Mouse (Mus musculus): ENCODE data around the gene Cysltr1. TPM values are rescaled to one million over a fixed set of nuclear protein-coding genes. Genes with fewer than 3 reads are reported as not detected.

Gene Cysltr1
- total RNA-seq (2021), result under 1 TPM; 0.64 to 0.94 TPM
- long read RNA-seq, result 0 reads

DNA sequence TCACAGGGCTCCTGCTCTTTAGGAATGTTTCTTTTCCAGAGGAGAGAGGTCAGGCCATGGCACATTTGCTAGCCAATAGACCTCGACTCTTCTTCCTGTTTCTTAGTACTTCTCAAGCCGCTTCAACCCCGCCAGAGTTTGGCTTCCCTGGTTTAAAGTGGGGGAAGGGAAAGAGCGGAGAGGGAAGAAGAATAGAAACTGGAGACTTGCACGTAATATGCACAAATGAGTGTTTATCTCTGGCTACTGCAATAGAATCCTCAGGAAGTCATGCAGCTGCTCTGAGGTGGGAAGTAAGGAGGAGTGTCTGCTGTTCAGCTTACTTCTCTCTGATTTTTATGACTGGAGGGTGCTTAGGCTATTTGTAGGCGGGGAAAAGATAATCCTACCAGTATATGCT lies at the start of gene Cysltr1:
TSS of gene Cysltr1 (minus strand) at position 294 of the 400 bp plus-strand sequence.
- DNase-seq (ENCODE audit: low spot score in 2 of 2), result no peak

DNA sequence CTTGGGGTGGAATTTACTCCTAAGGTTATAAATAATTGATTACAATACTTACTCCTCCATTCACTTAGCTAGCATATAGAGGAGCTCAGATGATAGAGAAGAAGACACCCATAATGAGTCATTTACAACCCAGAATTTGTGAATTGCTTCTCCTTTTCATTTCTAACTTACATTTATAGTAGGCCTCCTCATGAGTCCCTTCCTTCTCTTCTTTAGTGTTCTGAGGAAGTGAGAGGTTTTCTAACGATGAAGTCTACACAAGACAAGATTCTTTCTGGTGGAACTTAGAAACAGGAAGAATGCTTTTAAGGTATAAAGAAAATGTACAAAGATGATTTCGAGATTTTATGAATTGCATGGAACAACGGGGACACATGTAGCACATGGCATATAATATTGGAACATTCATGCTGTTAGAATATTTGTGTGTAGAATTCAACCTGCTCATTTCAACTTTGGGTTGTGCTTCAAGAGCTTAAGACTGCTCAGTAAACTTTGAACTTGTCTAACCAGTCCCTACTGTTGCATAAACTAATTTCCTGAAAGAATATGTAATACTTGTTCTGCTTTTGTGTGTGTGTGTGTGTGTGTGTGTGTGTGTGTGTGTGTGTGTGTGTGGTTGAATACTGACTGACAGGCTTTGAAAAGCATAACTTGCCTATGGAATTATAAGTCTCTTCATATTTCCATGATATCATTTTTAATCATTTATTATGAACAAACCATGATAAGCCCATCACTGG lies 31.5 kb upstream of the Cysltr1 start:
- no peak for DNase-seq (ENCODE audit: low spot score in 2 of 2)

DNA sequence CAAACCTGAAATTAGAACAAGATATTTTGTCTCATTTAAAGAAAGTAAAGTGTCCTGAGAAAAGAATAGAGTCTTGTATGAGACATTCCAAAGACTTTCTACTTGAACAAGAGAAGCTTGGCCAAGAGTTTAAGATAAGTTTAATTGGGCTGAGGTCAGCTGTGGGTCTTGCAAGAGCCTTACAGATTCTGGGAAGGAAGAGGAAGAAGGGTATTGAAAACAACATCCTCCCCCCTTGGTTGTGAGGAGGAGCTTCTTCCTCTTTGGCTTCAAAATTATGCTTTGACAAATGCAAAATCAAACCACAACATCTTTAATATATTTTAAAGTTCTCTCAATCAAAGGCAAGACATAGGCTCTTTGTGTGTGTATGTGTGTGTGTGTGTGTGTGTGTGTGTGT lies 30.1 kb upstream of the Cysltr1 start:
- DNase-seq (ENCODE audit: low spot score in 2 of 2), result no peak

DNA sequence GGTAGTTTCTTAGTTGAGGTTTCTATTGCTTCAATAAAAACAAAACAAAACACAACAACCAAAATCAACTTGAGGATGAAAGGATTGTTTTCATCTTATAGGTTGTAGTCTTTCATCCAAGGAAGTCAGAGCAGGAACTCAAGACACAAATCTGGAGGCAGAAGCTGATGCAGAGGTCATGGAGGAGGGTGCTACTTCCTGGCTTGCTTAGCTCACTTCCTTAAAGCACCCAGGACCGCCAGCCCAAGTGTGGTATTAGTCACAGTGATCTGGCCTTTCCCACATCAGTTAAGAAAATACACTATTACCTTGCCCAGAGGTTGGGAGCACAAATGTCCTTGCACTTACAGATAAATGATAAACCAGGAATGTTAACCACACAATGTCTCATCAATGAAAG lies 25.0 kb upstream of the Cysltr1 start:
- DNase-seq (ENCODE audit: low spot score in 2 of 2), result no peak

DNA sequence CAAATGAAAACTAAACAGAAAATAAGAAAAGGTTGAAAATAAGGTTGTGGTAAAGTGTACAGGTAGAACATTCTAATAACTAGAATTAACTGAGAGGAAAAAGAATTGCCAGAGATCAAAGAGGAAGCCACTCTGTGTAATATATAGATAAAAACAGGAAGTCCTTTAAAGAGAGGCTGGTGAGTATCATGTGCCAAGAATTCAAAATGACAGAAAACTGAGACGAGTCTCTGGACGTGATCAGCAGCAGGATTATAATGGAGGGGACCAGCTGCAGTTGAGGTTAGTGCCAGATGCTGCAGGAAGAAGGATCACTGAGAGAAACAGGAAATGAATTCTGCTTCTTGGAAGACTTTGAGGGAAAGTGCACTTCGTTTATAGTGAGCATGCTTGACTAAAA lies 20.2 kb upstream of the Cysltr1 start:
- no peak for DNase-seq (ENCODE audit: low spot score in 2 of 2)

DNA sequence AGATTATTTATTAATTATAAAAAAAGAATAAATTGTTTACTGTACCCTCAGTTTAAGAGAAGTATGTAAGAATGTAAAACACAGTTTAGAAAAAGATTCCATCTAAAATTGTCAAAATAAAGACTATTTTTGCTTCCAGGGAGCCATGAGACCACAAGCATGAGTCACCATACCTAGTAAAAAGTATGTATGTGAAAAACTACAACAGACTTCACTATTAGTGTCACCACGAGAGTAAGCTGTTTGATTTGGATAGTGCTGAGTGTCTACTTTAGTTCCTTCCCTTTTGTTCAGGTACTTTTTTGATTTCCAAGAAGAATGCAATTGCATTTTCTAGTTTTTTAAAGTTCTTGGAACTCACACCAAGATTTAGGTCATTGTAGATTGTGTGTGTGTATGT lies 19.0 kb upstream of the Cysltr1 start:
- DNase-seq (ENCODE audit: low spot score in 2 of 2), result no peak

DNA sequence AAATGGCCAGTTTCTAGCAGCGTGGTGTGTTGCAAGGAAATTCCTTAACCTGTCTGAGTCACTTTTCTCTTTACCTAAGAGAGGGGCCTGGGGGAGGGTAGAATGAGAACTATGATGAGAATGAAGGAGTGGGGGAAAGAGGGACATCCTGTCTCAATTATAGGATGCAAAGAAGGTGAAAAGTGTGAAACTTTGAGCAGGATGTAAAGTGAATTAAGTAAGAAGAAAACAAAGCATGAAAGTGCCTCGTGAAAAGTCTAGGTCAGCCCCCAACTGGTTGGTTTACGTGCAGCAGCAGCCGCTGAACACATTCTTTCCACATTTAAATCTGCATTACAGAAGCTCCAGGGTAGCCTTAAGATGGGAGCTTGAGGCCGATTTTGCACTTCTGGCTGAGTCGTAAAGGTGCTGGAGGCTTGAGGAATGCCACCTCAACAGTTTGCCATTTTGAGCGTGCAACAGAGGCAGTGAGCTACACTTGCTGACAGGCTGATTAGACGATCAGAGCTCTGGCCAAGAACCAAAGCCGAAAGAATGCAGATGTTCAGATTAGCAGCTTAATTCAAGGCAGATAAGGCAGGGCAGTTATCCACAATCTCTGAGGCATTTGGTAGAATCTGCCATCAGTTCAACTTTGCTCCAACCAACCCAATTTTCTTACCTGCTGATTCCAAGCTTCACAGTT lies 763 bp downstream of the Cysltr1 start:
- no peak for DNase-seq (ENCODE audit: low spot score in 2 of 2)

DNA sequence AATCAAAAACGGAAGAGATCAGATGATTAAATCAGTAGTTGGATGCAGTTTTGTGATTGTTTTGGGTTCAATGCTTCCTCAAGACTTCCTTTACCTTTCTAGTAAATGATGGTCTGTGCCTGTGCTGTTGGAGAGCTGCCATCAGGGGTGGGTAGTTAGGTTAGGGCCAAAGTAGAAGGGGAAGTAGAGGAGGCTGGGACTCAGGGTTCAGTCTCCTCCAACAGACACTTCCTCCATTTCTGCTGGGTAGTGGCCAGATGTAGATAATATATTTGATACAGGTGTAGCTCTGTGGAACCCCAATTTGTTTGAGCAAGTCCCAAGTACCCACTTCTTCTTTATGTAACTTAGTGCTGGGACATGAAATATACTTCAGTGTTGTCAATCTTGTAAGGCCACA lies 7.6 kb downstream of the Cysltr1 start:
- no peak for DNase-seq (ENCODE audit: low spot score in 2 of 2)

DNA sequence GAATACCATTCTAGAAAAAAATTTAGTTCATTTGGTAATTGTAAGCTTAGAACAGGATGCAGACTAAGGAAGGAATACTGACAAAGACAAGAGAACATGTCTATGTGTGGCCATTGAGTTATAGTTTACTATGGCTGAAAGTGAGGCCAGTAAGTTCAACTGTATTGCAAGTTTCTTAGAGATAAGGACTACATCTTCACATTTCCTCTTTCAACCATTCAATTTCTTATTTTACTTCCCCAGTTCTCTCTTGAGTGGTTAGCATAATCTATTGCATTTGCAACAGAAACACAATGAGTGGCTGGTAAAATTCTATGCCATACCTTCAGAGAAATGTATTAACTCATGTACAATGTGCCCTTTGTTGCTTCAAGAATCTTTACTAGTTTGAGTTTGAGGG lies 9.6 kb downstream of the Cysltr1 start:
- DNase-seq (ENCODE audit: low spot score in 2 of 2), result no peak

DNA sequence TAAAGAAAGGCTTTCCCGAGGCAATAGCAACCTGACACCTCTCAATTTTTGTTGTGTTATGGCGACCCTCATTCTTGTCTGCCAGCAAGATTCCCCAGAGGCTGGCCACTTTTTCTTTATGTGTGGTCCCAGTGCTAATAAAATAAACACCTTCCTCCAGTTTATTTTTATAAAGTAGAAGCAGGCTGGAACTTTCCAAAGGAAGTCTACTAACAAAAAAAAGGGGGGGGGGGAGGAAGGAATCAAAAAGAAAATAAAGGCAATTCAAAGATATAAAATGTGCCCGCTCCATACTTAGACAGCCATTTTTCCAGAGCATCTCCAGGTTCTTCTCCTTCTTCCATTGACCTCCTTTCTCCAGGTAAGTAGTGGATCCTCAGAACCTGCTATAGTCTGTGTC lies 20.6 kb downstream of the Cysltr1 start, which contains the start of gene Gm5127:
TSS of gene Gm5127 (plus strand) at position 301 of the 400 bp plus-strand sequence.
- DNase-seq (ENCODE audit: low spot score in 2 of 2), result no peak

DNA sequence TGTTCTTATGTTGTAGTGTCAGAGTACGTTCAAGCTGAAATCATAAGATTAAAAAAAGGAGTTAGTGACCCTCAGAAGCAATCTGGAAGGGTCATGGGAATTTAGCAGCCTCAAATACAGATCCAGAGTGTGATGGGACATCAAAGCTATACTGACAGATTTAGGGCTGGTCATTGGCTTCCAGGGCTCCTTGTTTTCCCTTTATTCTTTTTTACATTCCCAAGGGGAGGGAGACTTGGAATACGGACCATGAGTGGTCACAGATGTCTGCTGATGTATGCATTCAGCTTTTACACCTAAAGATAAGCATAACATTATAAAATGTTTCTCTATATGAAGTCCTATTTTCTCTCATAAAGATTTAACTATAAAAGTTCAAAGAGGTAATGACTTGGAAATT lies 21.3 kb downstream of the Cysltr1 start:
- no peak for DNase-seq (ENCODE audit: low spot score in 2 of 2)

DNA sequence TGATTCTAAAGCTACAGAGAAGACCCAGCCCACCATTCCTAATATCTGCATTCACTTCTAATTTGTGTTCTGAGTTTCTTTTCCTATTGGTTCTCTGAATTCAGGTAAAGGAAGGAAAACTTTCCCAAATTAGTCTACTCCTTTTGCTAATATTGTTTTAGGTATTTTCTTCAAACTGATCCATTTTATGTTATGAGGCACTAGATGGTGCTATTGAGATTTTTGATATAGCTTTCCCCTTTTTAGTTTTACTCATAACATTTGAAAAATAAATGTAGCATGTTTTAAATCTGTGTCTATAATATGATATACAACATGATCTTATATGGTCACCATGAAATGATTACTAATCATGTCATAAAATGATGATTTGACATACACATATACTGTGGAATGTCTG lies 23.1 kb downstream of the Cysltr1 start:
- no peak for DNase-seq (ENCODE audit: low spot score in 2 of 2)

DNA sequence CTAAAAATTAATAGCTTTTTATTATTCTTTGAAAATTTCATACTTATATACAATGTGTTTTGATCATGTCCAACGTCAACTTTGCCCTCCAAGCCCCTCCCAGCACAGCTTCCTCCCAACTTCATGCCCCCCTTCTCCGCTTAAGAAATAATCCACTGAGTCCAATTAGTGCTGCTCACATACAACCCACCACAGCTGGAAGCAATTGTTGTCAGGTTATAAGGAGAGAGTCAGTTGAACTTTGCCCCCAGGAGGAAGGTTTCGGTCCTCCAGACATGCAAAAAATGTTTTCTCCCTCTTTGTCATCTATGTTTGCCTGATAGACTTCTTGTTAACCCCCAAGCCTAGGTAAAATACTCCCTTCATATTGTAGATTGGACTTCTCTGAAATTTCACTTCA lies 24.5 kb downstream of the Cysltr1 start:
- no peak for DNase-seq (ENCODE audit: low spot score in 2 of 2)

DNA sequence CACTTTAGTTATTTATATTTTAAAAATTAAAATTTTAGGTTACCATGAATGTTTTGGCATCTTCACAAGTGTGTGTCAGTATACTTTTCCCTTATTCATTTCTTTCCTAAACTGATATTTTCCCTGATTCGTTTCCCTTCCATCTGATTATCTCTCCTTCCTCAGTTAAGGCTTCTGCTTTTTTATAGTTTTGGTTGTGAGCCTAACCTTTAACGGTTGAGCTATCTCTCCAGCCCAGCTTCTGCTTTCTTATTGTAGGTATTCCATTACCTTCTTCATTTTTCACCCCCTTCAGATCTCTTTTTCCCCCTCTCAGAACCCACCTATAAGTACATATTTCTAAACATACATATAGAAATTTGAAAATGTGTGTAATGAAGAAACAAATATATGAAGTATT lies 48.0 kb downstream of the Cysltr1 start:
- DNase-seq (ENCODE audit: low spot score in 2 of 2), result no peak

DNA sequence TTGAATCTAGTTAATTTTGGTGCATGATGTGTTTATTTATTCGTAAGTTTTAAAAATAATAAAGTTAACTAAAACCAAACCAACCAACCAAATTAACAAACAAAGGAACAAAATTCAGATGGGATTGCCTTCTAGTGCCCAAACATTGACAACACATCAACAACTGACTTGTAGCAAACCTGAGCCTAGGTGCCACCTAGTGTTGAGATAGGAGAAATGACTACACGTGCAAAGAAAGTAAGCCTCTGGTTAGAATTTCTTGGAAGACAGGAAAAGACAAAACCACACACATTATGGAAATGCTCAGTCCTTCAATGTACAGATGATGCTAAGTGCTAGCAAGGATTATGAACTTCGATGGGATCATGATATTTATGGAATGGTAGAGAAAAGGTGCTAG lies 67.1 kb downstream of the Cysltr1 start:
- DNase-seq (ENCODE audit: low spot score in 2 of 2), result no peak

Other genes starting within 250 kb of the Cysltr1 start
- gene Fndc3c1, start 118.3 kb downstream of the Cysltr1 start, total RNA-seq (2021), result not detected
- gene Gm5127, start 20.5 kb downstream of the Cysltr1 start, total RNA-seq (2021), result under 1 TPM in 1 of 2 experiments, not detected in 1; 0.30 TPM
- 1 to 10 TPM; 3.8 to 4.2 TPM for gene Rtl3, start 237.0 kb upstream of the Cysltr1 start, total RNA-seq (2021)

Measured in layer of hippocampus, adult 18-20 months (tissue).